Mouse (Mus musculus): ENCODE data around the gene 1110051M20Rik. TPM values are rescaled to one million over a fixed set of nuclear protein-coding genes. Genes with fewer than 3 reads are reported as not detected.

1110051M20Rik gene
- total and polyA plus RNA-seq, 2 experiments from 2014 or later = 158 to 171 TPM

- 67% methylated on average over 7 of the region's 7 CpGs for whole genome bisulfite sequencing
- ATAC-seq (ENCODE audit: low FRiP score) (no peak), DNase-seq (ENCODE audit: low spot score) (no peak)
- H3K4me1 ChIP-seq (ENCODE audit: insufficient read depth, low read length) = peaks cover 8% of the 10 kb centered on the region; the same call in 1 of the 2 replicates
- H3K9ac ChIP-seq (replicated peaks; ENCODE audit: low read length, poor library complexity, severe bottlenecking) = no peak overlapping the region
- no peaks in the 10 kb centered on the region for H3K36me3 ChIP-seq (ENCODE audit: insufficient read depth, low read length)
- no peak for TF ChIP-seq CTCF (IDR thresholded peaks at IDR 0.05)
- no peak overlapping the region for H3K27ac ChIP-seq (ENCODE audit: low read depth, low read length)
- H3K9me3 ChIP-seq (ENCODE audit: low read length) = no peaks in the 10 kb centered on the region
- H3K4me3 ChIP-seq (ENCODE audit: low read depth, low read length) = no peak overlapping the region
- H3K27me3 ChIP-seq (ENCODE audit: insufficient read depth, low read length) = no peaks in the 10 kb centered on the region
- no peak overlapping the region for H3K4me2 ChIP-seq (ENCODE audit: low read depth, low read length, poor library complexity, severe bottlenecking)
These were observed 113.3 kb downstream of the 1110051M20Rik start for GRCm38 (mm10) chr2:91331051-91331843.

- H3K9ac ChIP-seq (replicated peaks; ENCODE audit: low read length, poor library complexity, severe bottlenecking) = no peak overlapping the region
- peaks cover 8% of the 10 kb centered on the region; the same call in 1 of the 2 replicates for H3K4me1 ChIP-seq (ENCODE audit: insufficient read depth, low read length)
- no peaks in the 10 kb centered on the region for H3K36me3 ChIP-seq (ENCODE audit: insufficient read depth, low read length)
- no peaks in the 10 kb centered on the region for H3K27me3 ChIP-seq (ENCODE audit: insufficient read depth, low read length)
- no peak for ATAC-seq (ENCODE audit: low FRiP score)
- H3K27ac ChIP-seq (ENCODE audit: low read depth, low read length) = no peak overlapping the region
- 61% methylated on average over 8 of the region's 8 CpGs for WGBS
- no peak overlapping the region for H3K4me2 ChIP-seq (ENCODE audit: low read depth, low read length, poor library complexity, severe bottlenecking)
- TF ChIP-seq CTCF (IDR thresholded peaks at IDR 0.05) = no peak
- no peak overlapping the region for H3K4me3 ChIP-seq (ENCODE audit: low read depth, low read length)
- DNase-seq (ENCODE audit: low spot score) = peak; percentile 51
- no peaks in the 10 kb centered on the region for H3K9me3 ChIP-seq (ENCODE audit: low read length)
These were observed 114.3 kb downstream of the 1110051M20Rik start for GRCm38 (mm10) chr2:91329996-91330738.

- no peak overlapping the region for H3K4me3 ChIP-seq (ENCODE audit: low read depth, low read length)
- no peaks in the 10 kb centered on the region for H3K27me3 ChIP-seq (ENCODE audit: insufficient read depth, low read length)
- no peak overlapping the region for H3K9ac ChIP-seq (replicated peaks; ENCODE audit: low read length, poor library complexity, severe bottlenecking)
- 0 out of 2 replicates have a peak overlapping the region, but pooled peaks have one; percentile 64 for H3K27ac ChIP-seq (ENCODE audit: low read depth, low read length)
- no peak overlapping the region for H3K4me2 ChIP-seq (ENCODE audit: low read depth, low read length, poor library complexity, severe bottlenecking)
- 77% methylated on average over 3 of the region's 3 CpGs for WGBS
- DNase-seq (ENCODE audit: low spot score) = no peak
- TF ChIP-seq CTCF (IDR thresholded peaks at IDR 0.05) = no peak
- no peaks in the 10 kb centered on the region for H3K9me3 ChIP-seq (ENCODE audit: low read length)
- H3K36me3 ChIP-seq (ENCODE audit: insufficient read depth, low read length) = no peaks in the 10 kb centered on the region
- H3K4me1 ChIP-seq (ENCODE audit: insufficient read depth, low read length) = peaks cover 8% of the 10 kb centered on the region; the same call in 1 of the 2 replicates
- ATAC-seq (ENCODE audit: low FRiP score) = no peak
These were observed 115.8 kb downstream of the 1110051M20Rik start for GRCm38 (mm10) chr2:91328729-91329125.

- 22% methylated on average over 12 of the region's 12 CpGs for WGBS
- peak; percentile 42 for TF ChIP-seq CTCF (IDR thresholded peaks at IDR 0.05)
- Histone ChIP-seq H3K9ac (replicated peaks; ENCODE audit: low read length, poor library complexity, severe bottlenecking) (no peak overlapping the region), H3K9me3 (ENCODE audit: low read length) (no peaks in the 10 kb centered on the region), H3K27me3 (ENCODE audit: insufficient read depth, low read length) (no peaks in the 10 kb centered on the region), H3K4me2 (ENCODE audit: low read depth, low read length, poor library complexity, severe bottlenecking) (no peak overlapping the region), H3K36me3 (ENCODE audit: insufficient read depth, low read length) (no peaks in the 10 kb centered on the region), H3K4me3 (ENCODE audit: low read depth, low read length) (no peak overlapping the region), H3K4me1 (ENCODE audit: insufficient read depth, low read length) (peaks cover 8% of the 10 kb centered on the region; the same call in 1 of the 2 replicates), H3K27ac (ENCODE audit: low read depth, low read length) (peak overlapping the region; percentile 64; the same call in 1 of the 2 replicates)
- ATAC-seq (ENCODE audit: low FRiP score) (peak; percentile 73), DNase-seq (ENCODE audit: low spot score) (peak; percentile 78)
These were observed 116.4 kb downstream of the 1110051M20Rik start for GRCm38 (mm10) chr2:91327968-91328728.

- no peaks in the 10 kb centered on the region for H3K36me3 ChIP-seq (ENCODE audit: insufficient read depth, low read length)
- H3K4me2 ChIP-seq (ENCODE audit: low read depth, low read length, poor library complexity, severe bottlenecking) = no peak overlapping the region
- H3K4me1 ChIP-seq (ENCODE audit: insufficient read depth, low read length) = peaks cover 8% of the 10 kb centered on the region; the same call in 1 of the 2 replicates
- H3K27ac ChIP-seq (ENCODE audit: low read depth, low read length) = no peak overlapping the region; the same call in 1 of the 2 replicates
- no peak for ATAC-seq (ENCODE audit: low FRiP score)
- peak; percentile 10 for DNase-seq (ENCODE audit: low spot score)
- no peak overlapping the region for H3K4me3 ChIP-seq (ENCODE audit: low read depth, low read length)
- TF ChIP-seq CTCF (IDR thresholded peaks at IDR 0.05) = no peak
- no peaks in the 10 kb centered on the region for H3K9me3 ChIP-seq (ENCODE audit: low read length)
- no peak overlapping the region for H3K9ac ChIP-seq (replicated peaks; ENCODE audit: low read length, poor library complexity, severe bottlenecking)
- 82% methylated on average over 13 of the region's 13 CpGs for WGBS
- H3K27me3 ChIP-seq (ENCODE audit: insufficient read depth, low read length) = no peaks in the 10 kb centered on the region
These were observed 117.7 kb downstream of the 1110051M20Rik start for GRCm38 (mm10) chr2:91326746-91327350.

Data from midbrain, postnatal 0 days (tissue).